Mouse (Mus musculus) central nervous system, embryonic 14 days (tissue): Measurements from ENCODE around the gene Wdr27. TPM values are rescaled to one million over a fixed set of nuclear protein-coding genes. Genes with fewer than 3 reads are reported as not detected.

Experiments used
- polyA plus RNA-seq: library from polyadenylated mRNA; depleted of rRNA; stranded (reverse); fragments of >200 nt; gene quantifications from 2 replicates; pipeline ENCODE4 v1.2.3, GENCODE M21; 2012; rRNA removed

The Wdr27 gene
- 3.3 and 5.9 TPM in 2 replicates for polyA plus RNA-seq

GRCm38 (mm10) chr17:14943009-14943728, at the start of gene Wdr27, which contains the start of gene 1600012H06Rik:
Gene Wdr27 (minus strand): TSS chr17:14943158.
Gene 1600012H06Rik (plus strand): TSS chr17:14943184.

GRCm38 (mm10) chr17:14978362-14979038, 35.5 kb upstream of the Wdr27 start, which contains the start of the genes 9030025P20Rik and Gm3417:
Gene 9030025P20Rik (plus strand): TSS chr17:14978468.
Gene Gm3417 (minus strand): TSS chr17:14978790.

GRCm38 (mm10) chr17:14960951-14961556, 18.1 kb upstream of the Wdr27 start, which contains the start of gene Phf10:
Gene Phf10 (minus strand): TSS chr17:14961273.

Other genes with a start within 250 kb of the Wdr27 start
- gene Thbs2, start 248.9 kb downstream of the Wdr27 start, polyA plus RNA-seq: 15.0 and 29.0 TPM in 2 replicates
- gene 1600012H06Rik, start within 50 bp of the Wdr27 start, polyA plus RNA-seq: 21.5 and 23.2 TPM in 2 replicates
- 75.5 and 78.7 TPM in 2 replicates for gene Phf10, start 18.1 kb upstream of the Wdr27 start, polyA plus RNA-seq
- gene 9030025P20Rik, start 35.3 kb upstream of the Wdr27 start, polyA plus RNA-seq: 20.8 TPM in 2 replicates
- 0.20 and 0.35 TPM in 2 replicates for gene Gm3417, start 35.6 kb upstream of the Wdr27 start, polyA plus RNA-seq
- gene Gm3435, start 67.0 kb upstream of the Wdr27 start, polyA plus RNA-seq: 7.7 and 8.2 TPM in 2 replicates
- gene Ermard, start 98.0 kb upstream of the Wdr27 start, polyA plus RNA-seq: 97.0 and 100 TPM in 2 replicates
- 0.23 TPM in 1 of 2 replicates, not detected in the other for gene Tcte3, start 98.3 kb upstream of the Wdr27 start, polyA plus RNA-seq
- 4.3 and 5.3 TPM in 2 replicates for gene Gm3448, start 98.4 kb upstream of the Wdr27 start, polyA plus RNA-seq